Mouse (Mus musculus) urinary bladder, postnatal 14 days (tissue): ENCODE data around the gene Trank1.

Experiments used
- DNase-seq: peaks from one replicate; pipeline ENCODE4 v3.0.0; 2021; ENCODE audit warnings: low spot score

Trank1 gene

GRCm38 (mm10) chr9:111425952-111426351 is 114.4 kb downstream of the Trank1 start:
- no peak for DNase-seq

GRCm38 (mm10) chr9:111427891-111428555 is 116.5 kb downstream of the Trank1 start:
- DNase-seq: no peak

- no peak for DNase-seq
Observed at GRCm38 (mm10) chr9:111428698-111429362, 117.3 kb downstream of the Trank1 start.

- DNase-seq: no peak
Observed at GRCm38 (mm10) chr9:111429363-111429750, 117.8 kb downstream of the Trank1 start.

- no peak for DNase-seq
Observed at GRCm38 (mm10) chr9:111435429-111435828, 123.9 kb downstream of the Trank1 start.

- DNase-seq: peak; percentile 37
Observed at GRCm38 (mm10) chr9:111438904-111439835, 127.6 kb downstream of the Trank1 start, which contains the start of gene Dclk3. Gene Dclk3 (plus strand): TSS chr9:111439081.

- DNase-seq: no peak
Observed at GRCm38 (mm10) chr9:111439836-111440201, 128.3 kb downstream of the Trank1 start.

GRCm38 (mm10) chr9:111440446-111440845 is 128.9 kb downstream of the Trank1 start:
- DNase-seq: no peak

- no peak for DNase-seq
Observed at GRCm38 (mm10) chr9:111441151-111441550, 129.6 kb downstream of the Trank1 start.
